Mouse (Mus musculus) cerebellum, adult 9-10 months (tissue): ENCODE measurements at regions not wholly inside any gene's neighbourhood (a gene's known extent, or its start where the extent isn't known, plus 50 kb on each side); places are given as distances from the start of the nearest gene placed in this dataset.
A peak's percentile ranks its signal among the peaks of the same experiment; 100 is the strongest.

Source experiments
- DNase-seq: peaks from one replicate; pipeline ENCODE4 v3.0.0; 2022

DNA sequence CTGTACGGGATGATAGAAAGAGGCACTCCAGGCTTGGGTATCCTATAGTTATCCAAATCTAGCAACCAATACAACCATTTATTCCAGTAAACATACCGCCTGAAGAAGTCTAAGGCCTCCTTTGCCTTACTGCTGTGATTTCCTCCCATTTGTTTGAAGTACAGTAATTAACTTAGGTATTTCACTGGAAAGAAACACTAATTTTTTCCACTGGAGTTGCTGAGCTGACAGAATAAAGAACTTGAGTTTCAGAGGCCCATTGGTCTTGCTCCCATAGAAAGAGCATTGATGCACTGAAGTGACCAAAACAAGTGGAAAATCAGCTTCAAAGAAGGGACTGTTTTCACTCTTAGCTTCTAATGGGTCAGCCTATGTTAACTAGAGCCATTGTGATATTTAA is 1100.8 kb upstream of the Gm7489 start:
- DNase-seq = no peak

DNA sequence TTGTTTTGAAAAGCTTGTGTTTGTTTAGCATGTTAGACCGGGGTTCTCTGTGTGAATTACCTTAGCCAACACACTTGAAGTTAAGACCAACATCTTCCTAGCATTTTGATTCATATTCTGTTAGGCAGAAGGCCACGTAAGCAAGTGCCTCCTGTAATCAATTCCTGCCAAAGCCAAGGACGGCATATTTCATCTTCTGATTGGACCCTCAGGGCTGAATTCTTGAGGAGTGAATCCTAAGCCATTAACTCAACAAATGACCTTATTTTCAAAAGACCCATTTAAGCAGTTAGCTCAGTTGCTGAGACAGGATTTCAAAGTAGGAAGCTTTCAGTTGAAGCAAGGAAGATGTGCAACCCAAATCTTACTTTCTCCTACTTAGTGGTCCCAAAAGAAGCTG is 1099.5 kb upstream of the Gm7489 start:
- no peak for DNase-seq

- no peak for DNase-seq
Measured at GRCm38 (mm10) chr15:52785976-52786375, 1098.7 kb upstream of the Gm7489 start.

GRCm38 (mm10) chr15:52805479-52806199 is 1079.1 kb upstream of the Gm7489 start:
- DNase-seq = no peak

- no peak for DNase-seq
Measured at GRCm38 (mm10) chr15:52808622-52809021, 1076.1 kb upstream of the Gm7489 start.

DNA sequence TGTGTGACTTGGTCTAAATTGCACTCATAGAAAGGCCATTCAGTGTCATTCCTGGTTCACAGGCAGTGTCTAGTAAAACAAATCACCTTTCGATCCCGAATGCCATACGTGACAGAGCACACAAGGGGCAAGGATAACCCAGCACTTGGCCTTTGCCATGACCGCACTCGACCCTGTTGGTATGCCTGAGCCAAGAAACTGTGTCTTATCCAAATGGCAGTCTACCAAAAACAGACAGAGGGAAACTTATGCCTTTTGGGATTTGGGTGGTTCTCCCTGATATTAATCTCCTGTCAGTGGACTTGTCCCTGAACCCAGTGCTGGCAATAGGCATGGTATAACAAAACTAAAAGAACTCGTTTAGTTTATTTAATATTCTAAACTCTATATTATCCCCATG is 1063.9 kb upstream of the Gm7489 start:
- DNase-seq = no peak

DNA sequence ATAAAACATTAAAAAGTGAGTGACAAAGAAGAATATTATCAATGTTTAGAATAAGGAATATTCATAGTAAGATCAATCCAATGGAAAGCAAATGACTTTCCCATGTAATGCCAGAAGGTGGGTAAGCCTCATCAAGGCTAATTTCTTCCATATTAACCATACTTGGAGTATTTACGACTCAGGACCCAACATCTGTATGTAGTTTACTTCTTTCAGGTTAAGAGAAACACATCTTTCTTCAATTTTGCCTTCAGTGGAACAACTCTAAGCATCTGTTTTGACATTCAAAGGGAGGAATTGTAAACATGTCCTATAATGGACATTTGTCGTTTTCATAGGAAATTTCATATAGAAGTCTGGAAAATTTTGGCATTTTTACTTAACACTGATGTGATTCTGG is 1047.8 kb upstream of the Gm7489 start:
- DNase-seq = no peak

- no peak for DNase-seq
Measured at GRCm38 (mm10) chr15:52848132-52848531, 1036.6 kb upstream of the Gm7489 start.

GRCm38 (mm10) chr15:52858682-52859081 is 1026.0 kb upstream of the Gm7489 start:
- DNase-seq = no peak

DNA sequence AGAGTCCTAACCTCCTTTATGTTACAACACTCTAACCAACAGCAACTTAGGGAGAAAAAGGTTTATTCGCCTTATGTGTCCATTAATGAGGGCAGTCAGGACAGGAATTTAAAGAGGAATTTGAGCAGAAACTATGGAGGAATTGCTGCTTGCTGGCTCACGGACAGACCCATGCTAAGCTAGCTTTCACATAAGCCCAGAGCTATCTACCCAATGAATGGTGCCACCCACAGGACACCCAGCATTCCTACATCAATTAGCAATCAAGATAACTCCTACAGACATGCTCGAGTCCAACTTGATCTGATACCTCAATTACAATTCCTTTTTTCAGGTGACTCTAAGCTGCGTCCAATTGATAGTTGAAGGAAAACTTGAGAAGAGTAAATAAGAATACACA is 1021.2 kb upstream of the Gm7489 start:
- no peak for DNase-seq

DNA sequence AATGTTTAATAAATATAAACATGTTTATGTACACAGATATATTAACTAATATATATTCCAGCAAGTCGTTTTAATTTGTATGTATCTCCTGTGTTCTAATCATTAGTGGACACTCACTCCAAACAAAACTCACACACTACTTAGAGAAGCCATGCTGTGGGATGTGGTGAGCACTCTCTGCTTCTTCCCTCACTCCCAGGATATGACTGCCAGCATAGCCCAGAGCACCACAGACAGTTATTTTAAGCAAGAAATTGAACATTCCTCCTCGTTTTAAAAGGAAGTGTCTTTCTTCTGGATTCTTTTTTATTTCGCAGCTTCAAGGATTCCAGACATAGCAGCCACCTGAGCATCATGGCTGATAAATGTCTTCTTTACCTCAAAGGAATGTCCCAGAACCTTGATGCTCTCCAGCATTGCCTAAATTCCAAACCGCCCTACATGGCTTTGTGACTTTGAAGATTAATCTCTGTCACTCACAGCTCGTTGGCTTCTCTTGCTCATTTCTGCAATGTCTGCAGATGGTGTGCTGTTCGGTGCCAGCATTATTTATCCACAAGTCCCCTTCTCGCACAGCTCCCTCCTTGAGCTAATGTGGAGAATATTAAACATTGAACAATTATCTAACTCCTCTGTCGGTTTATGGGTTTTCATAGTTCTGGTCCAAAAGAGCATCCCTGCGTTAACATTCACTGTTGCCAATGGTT is 992.3 kb upstream of the Gm7489 start:
- DNase-seq = no peak

GRCm38 (mm10) chr15:52898107-52898506 is 986.6 kb upstream of the Gm7489 start:
- no peak for DNase-seq

- DNase-seq = no peak
Measured at GRCm38 (mm10) chr15:52899403-52899802, 985.3 kb upstream of the Gm7489 start.

GRCm38 (mm10) chr15:52899822-52900221 is 984.9 kb upstream of the Gm7489 start:
- no peak for DNase-seq

GRCm38 (mm10) chr15:52905231-52905630 is 979.5 kb upstream of the Gm7489 start:
- no peak for DNase-seq

DNA sequence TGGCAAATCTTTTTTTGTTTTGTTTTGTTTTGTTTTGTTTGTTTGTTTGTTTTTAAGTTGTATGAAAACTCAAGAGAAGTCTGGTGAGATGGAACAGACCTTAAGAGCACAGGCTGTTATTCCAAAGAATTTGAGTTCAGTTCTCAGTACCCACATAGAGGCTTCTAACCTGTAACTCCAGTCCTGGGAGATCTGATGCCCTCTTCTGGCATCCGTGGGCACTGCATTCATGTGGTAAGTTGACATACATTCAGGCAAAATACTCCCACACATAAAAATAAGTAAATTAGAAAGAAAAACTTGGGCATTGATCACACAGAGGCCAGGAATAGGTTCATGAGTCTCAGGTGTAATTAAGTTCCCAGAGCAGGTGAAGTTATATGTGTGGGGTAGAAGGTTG is 977.5 kb upstream of the Gm7489 start:
- no peak for DNase-seq

- no peak for DNase-seq
Measured at GRCm38 (mm10) chr15:52922277-52922676, 962.4 kb upstream of the Gm7489 start.

DNA sequence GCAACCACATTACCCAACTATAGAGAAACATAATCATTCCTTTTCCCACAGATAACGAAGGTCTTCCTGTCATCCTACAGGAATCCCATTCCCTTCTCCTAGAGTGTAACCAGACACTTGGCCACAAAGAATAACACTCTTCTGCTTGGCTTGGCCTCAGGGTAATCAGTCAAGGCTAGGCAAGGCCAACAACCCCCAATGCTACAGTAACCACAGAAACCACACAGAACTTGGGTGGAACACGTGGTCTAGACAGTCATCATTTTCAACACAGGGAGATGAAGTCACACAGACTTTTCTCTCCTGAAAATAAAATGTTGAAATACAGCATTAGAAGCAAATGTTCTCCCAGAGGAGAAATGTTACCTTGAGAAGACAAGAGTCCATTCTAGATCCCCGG is 956.3 kb upstream of the Gm7489 start:
- DNase-seq = no peak

- DNase-seq = peak; percentile 35
Measured at GRCm38 (mm10) chr15:52937138-52937537, 947.6 kb upstream of the Gm7489 start.

DNA sequence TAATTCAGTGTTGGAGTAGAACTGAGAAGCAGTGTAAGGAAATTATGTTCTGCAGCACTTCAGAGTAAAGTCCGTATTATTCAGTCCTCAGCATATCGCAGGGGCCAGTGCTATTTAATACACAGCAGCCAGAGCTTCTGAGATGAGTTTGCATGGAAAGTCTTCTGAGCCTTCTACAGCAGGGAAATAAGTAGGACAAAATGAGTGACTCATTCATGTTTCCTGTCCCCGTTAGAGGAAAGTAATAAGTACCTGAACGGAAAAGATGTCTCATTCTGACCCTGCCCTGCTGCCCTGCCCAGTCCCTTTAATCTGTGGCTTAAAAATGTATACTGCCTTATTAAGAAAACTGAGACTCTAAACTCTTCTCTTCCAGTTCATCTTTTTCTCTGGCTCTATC is 940.1 kb upstream of the Gm7489 start:
- no peak for DNase-seq

DNA sequence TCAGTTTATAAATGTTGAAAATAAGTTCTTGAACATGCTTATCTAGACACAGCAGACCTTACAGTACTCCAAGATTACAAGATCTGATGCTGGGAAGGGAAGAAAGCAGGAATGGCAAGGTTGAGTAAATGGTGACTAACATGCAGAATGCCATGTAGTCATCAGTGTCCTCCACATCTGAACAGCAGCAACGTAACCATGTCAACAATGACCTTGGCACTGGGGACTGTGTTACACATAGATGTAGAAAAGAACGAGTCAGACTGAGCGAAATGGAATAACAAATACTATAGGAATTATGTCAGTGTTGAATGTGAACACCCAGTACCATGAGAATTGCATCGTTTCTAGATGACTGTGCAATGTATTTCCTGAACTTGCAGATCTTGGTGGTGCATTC is 936.5 kb upstream of the Gm7489 start:
- DNase-seq = no peak

DNA sequence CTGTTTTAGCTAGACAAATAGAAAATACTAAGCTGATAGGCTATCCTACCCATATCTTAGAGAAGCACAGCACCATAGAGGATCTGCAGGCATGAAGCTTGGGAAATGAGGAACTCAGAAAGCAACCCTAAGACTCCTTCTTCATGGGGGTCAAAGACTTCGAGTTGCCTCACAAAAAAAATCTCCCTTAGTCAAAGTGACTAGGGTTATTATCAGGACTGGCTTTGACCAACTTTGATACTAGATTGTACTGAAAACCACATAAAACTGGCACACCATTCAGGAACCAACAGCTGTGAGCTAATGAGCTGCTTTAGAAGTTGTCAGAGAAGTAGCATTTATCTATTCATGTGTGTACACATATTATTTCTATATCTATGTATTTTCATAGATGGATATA is 931.2 kb upstream of the Gm7489 start:
- DNase-seq = no peak

DNA sequence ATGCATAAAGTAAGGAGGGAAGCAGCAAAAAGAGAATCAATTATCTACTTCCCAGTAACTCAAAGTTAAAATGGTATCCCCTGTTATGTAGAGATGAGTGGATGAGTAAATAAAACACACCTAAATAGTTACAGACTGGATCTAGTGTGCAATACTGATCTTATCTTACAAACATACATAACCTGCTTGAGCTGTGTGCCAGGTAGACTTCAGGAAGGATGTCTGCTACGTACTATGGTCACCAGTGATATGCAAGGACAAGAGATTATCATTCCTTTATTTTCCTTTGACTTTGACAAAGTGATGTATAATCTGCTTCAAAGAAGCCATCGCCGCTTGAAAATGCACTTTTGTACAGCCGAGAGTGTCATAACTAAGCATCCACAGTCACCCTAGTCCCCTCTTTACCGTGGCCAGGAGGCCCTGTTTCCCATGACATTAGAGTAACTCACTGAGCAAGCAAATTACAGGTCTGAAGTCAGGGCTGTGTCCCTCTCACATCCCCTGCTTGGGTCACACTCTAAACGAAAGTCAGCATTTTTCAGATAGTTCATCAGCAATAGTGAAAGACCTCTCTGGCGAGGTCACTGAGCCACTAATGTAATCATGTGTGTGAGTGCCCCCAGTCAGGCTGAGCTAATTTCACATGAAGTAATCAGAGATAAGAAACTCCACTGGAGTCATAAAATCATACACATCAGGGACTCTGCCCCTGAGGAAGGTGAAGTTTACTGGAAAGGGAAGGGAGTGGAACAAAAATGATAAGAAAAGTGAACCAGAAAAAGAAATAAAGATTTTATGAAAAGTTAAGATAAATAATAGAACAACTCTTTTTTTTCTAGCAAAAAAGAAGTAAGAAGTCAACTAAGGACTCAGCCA is 929.8 kb upstream of the Gm7489 start:
- DNase-seq = no peak

DNA sequence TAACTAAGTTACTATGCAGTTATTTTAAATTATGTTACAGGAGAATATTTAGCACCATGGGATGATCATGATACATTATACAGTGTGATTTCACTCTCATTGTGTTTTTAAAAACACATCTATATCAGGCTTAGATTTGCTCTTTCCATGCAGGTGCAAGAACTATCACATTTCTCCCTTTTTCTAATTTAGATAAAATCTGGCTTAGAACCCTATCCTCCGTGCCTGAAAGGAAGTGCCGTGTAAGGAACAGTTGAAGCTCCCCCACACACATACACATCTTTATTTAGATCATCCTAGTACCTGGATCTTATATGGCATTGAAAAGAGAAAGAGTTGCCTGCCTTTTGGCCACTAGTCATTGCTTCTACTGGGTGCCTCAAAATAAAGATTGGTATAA is 925.0 kb upstream of the Gm7489 start:
- no peak for DNase-seq
